Mouse (Mus musculus) intestine, postnatal 0 days (tissue): ENCODE measurements around the gene Sgo1. TPM values are rescaled to one million over a fixed set of nuclear protein-coding genes. Genes with fewer than 3 reads are reported as not detected.

ENCODE experiments used
- ATAC-seq: fragments of 200-750 bp; cut with Nextera tagmentation; 2 replicates; pipeline ENCODE4 v1.8.0; 2017; ENCODE audit warnings: mild to moderate bottlenecking, moderate TSS enrichment, moderate library complexity
- H3K27ac ChIP-seq: fragments of 300-500 bp; sonication (generic); 2 replicates; pipeline ENCODE4 v1.5.1; 2014; ENCODE audit warnings: mild to moderate bottlenecking, low read depth, low read length, moderate library complexity
- H3K27me3 ChIP-seq: fragments of 300-500 bp; sonication (generic); replicated peaks from 2 replicates; pipeline ENCODE4 v1.6.1; 2014; ENCODE audit warnings: low read length, mixed read lengths; ENCODE audit not compliant: control insufficient read depth, insufficient read depth
- H3K36me3 ChIP-seq: fragments of 300-500 bp; sonication (generic); 2 replicates; pipeline ENCODE4 v1.6.1; 2014; ENCODE audit warnings: mild to moderate bottlenecking, moderate library complexity; ENCODE audit not compliant: control insufficient read depth, insufficient read depth
- H3K4me1 ChIP-seq: fragments of 300-500 bp; sonication (generic); replicated peaks from 2 replicates; pipeline ENCODE4 v1.6.1; 2014; ENCODE audit warnings: antibody characterized with exemption, low read length, mixed read lengths; ENCODE audit not compliant: control insufficient read depth, insufficient read depth
- H3K4me2 ChIP-seq: fragments of 300-500 bp; sonication (generic); replicated peaks from 2 replicates; pipeline ENCODE4 v1.6.1; 2014; ENCODE audit warnings: low read depth, mild to moderate bottlenecking, moderate library complexity
- H3K4me3 ChIP-seq: fragments of 300-500 bp; sonication (generic); 2 replicates; pipeline ENCODE4 v1.5.1; 2014; ENCODE audit warnings: low read depth, low read length
- H3K9ac ChIP-seq: fragments of 300-500 bp; sonication (generic); 2 replicates; pipeline ENCODE4 v1.6.1; 2014; ENCODE audit warnings: mild to moderate bottlenecking, low read depth, low read length
- H3K9me3 ChIP-seq: fragments of 300-500 bp; sonication (generic); 2 replicates; pipeline ENCODE4 v1.6.1; 2016; ENCODE audit warnings: mixed run types; ENCODE audit not compliant: control insufficient read depth
- CTCF ChIP-seq: sonication (generic); IDR thresholded peaks from 2 replicates; pipeline ENCODE4 v1.5.1; 2016; ENCODE audit warnings: low read depth, mild to moderate bottlenecking, control low read depth, antibody characterized with exemption, moderate library complexity
- WGBS: fragments of 180-500 bp; shearing (Covaris S2); extraction: QIAGEN DNeasy Blood & Tissue Kit; methylation state at CpG from one replicate; pipeline ENCODE4 v1.1.7; 2014; 5-methylcytosine and 5-hydroxymethylcytosine counted together
- polyA plus RNA-seq: library from polyadenylated mRNA; unstranded; fragments of >200 nt; fragmentation: Nextera tagmentation; extraction: Ambion mirVana; gene quantifications from 2 replicates; pipeline ENCODE4 v1.2.1, GENCODE M21; 2015

Gene Sgo1
- polyA plus RNA-seq, 1 experiment from 2014 or later = 11.8 TPM

- TF ChIP-seq CTCF = peak; percentile 73
- H3K36me3 ChIP-seq = no peaks in the 10 kb centered on the region
These were observed 4.9 kb upstream of the Sgo1 start for GRCm38 (mm10) chr17:53694039-53694438.

GRCm38 (mm10) chr17:53689946-53690345 lies 813 bp upstream of the Sgo1 start:
- WGBS = 14% methylated on average over 7 of the region's 7 CpGs
- Histone ChIP-seq H3K27me3 (no peaks in the 10 kb centered on the region), H3K9me3 (no peaks in the 10 kb centered on the region), H3K36me3 (peaks cover 7% of the 10 kb centered on the region; the same call in 1 of the 2 replicates), H3K4me1 (peaks cover 4% of the 10 kb centered on the region; the same call in 1 of the 2 replicates), H3K4me2 (peak overlapping the region; percentile 75), H3K9ac (peak overlapping the region; percentile 71), H3K4me3 (peak overlapping the region; percentile 61), H3K27ac (peak overlapping the region; percentile 98)
- no peak for TF ChIP-seq CTCF
- no peak for ATAC-seq

More at GRCm38 (mm10) chr17:53694039-53694438, 4.9 kb upstream of the Sgo1 start:
- Histone ChIP-seq H3K27ac (no peak overlapping the region), H3K9ac (no peak overlapping the region), H3K4me2 (no peak overlapping the region), H3K4me3 (no peak overlapping the region), H3K4me1 (peaks cover 4% of the 10 kb centered on the region; the same call in 1 of the 2 replicates), H3K27me3 (no peaks in the 10 kb centered on the region), H3K9me3 (no peaks in the 10 kb centered on the region)
- 78% methylated on average over 2 of the region's 2 CpGs for WGBS
- no peak for ATAC-seq

- Histone ChIP-seq H3K36me3 (peaks cover 13% of the 10 kb centered on the region; the same call in 1 of the 2 replicates), H3K9me3 (no peaks in the 10 kb centered on the region), H3K27ac (no peak overlapping the region), H3K27me3 (no peaks in the 10 kb centered on the region), H3K9ac (0 out of 2 replicates have a peak overlapping the region, but pooled peaks have one; percentile 23), H3K4me3 (peak overlapping the region; percentile 61), H3K4me2 (peak overlapping the region; percentile 75), H3K4me1 (peaks cover 4% of the 10 kb centered on the region; the same call in 1 of the 2 replicates)
- no peak for TF ChIP-seq CTCF
- ATAC-seq = no peak
- WGBS = 2% methylated on average over 1 of the region's 1 CpGs
These were observed 812 bp downstream of the Sgo1 start for GRCm38 (mm10) chr17:53688321-53688720.

GRCm38 (mm10) chr17:53678716-53679115 lies 10.4 kb downstream of the Sgo1 start:
- Histone ChIP-seq H3K4me3 (no peak overlapping the region), H3K27ac (no peak overlapping the region), H3K4me1 (no peaks in the 10 kb centered on the region), H3K4me2 (no peak overlapping the region), H3K9me3 (no peaks in the 10 kb centered on the region), H3K36me3 (peaks cover 24% of the 10 kb centered on the region), H3K9ac (no peak overlapping the region), H3K27me3 (no peaks in the 10 kb centered on the region)
- WGBS = 88% methylated on average over 8 of the region's 8 CpGs
- ATAC-seq = no peak
- TF ChIP-seq CTCF = peak; percentile 67

GRCm38 (mm10) chr17:53670453-53670852 lies 18.7 kb downstream of the Sgo1 start:
- no peaks in the 10 kb centered on the region for H3K27me3 ChIP-seq
- no peak overlapping the region for H3K9ac ChIP-seq

GRCm38 (mm10) chr17:53664703-53665382 lies 24.3 kb downstream of the Sgo1 start:
- H3K4me1 ChIP-seq = no peaks in the 10 kb centered on the region
- no peaks in the 10 kb centered on the region for H3K27me3 ChIP-seq
- H3K27ac ChIP-seq = no peak overlapping the region
- H3K36me3 ChIP-seq = peaks cover 52% of the 10 kb centered on the region
- H3K4me2 ChIP-seq = no peak overlapping the region
- ATAC-seq = no peak
- no peak overlapping the region for H3K9ac ChIP-seq
- TF ChIP-seq CTCF = no peak
- no peaks in the 10 kb centered on the region for H3K9me3 ChIP-seq
- no peak overlapping the region for H3K4me3 ChIP-seq
- WGBS = 82% methylated on average over 2 of the region's 2 CpGs

More at GRCm38 (mm10) chr17:53670453-53670852, 18.7 kb downstream of the Sgo1 start:
- TF ChIP-seq CTCF = no peak
- no peak overlapping the region for H3K4me3 ChIP-seq
- whole genome bisulfite sequencing = 94% methylated on average over 8 of the region's 8 CpGs
- no peaks in the 10 kb centered on the region for H3K9me3 ChIP-seq
- ATAC-seq = no peak
- H3K4me1 ChIP-seq = no peaks in the 10 kb centered on the region
- no peak overlapping the region for H3K27ac ChIP-seq
- peaks cover 32% of the 10 kb centered on the region; the same call in 1 of the 2 replicates for H3K36me3 ChIP-seq
- no peak overlapping the region for H3K4me2 ChIP-seq
